Mouse (Mus musculus) CH12.LX (cell line): ENCODE results near the gene Spa17. TPM values are rescaled to one million over a fixed set of nuclear protein-coding genes. Genes with fewer than 3 reads are reported as not detected.
A peak's percentile ranks its signal among the peaks of the same experiment; 100 is the strongest.

Source experiments
- DNase-seq: peaks from one replicate; pipeline ENCODE4 v3.0.0-alpha.2; 2013; ENCODE audit errors: extremely low read depth
- H3K27ac ChIP-seq: 2 replicates; pipeline ENCODE4 v1.5.1; 2012; ENCODE audit warnings: low read depth, mild to moderate bottlenecking, control low read depth, moderate library complexity; ENCODE audit not compliant: insufficient read depth
- H3K27me3 ChIP-seq: replicated peaks from 2 replicates; pipeline ENCODE3; 2012; ENCODE audit warnings: inconsistent platforms
- H3K36me3 ChIP-seq, 2 experiments: replicated peaks in 1 of 2; 2 replicates each; pipeline versions ENCODE3 to v1.6.1; 2012; ENCODE audit warnings: inconsistent platforms in 1 of 2, low read length in 1 of 2, mild to moderate bottlenecking in 1 of 2, mixed read lengths in 1 of 2, moderate library complexity in 1 of 2; ENCODE audit not compliant: control insufficient read depth in 1 of 2, insufficient read depth in 1 of 2
- H3K4me1 ChIP-seq, 2 experiments: 2 replicates each; pipeline ENCODE4 v1.6.1; 2012; ENCODE audit warnings: inconsistent platforms in 1 of 2, moderate library complexity in 1 of 2; ENCODE audit not compliant: insufficient read depth in 2 of 2, control insufficient read depth in 1 of 2
- H3K4me2 ChIP-seq: 2 replicates; pipeline ENCODE4 v1.6.1; 2012; ENCODE audit warnings: low read depth, mild to moderate bottlenecking, control low read depth; ENCODE audit not compliant: poor library complexity, insufficient read depth, severe bottlenecking
- H3K4me3 ChIP-seq, 3 experiments: fragments of 150-350 bp in 1 of 3; sonication (generic) in 1 of 3; replicated peaks in 1 of 3; 2 replicates each; pipeline versions ENCODE3 to v1.5.1; 2011 to 2012; ENCODE audit warnings: low read depth in 2 of 3, low read length in 2 of 3, mild to moderate bottlenecking in 2 of 3, moderate library complexity in 2 of 3, control low read depth in 1 of 3, improper control_type of control experiment in 1 of 3, inconsistent platforms in 1 of 3, mixed read lengths in 1 of 3; ENCODE audit not compliant: poor library complexity in 1 of 3
- H3K79me2 ChIP-seq: replicated peaks from 2 replicates; pipeline ENCODE4 v1.6.1; 2012; ENCODE audit warnings: mild to moderate bottlenecking, moderate library complexity; ENCODE audit not compliant: control insufficient read depth, poor library complexity, insufficient read depth, severe bottlenecking; ENCODE audit errors: extremely low read depth
- H3K9ac ChIP-seq: 2 replicates; pipeline ENCODE4 v1.6.1; 2012; ENCODE audit warnings: low read depth, mild to moderate bottlenecking, control low read depth, moderate library complexity; ENCODE audit not compliant: insufficient read depth
- H3K9me3 ChIP-seq: replicated peaks from 2 replicates; pipeline ENCODE3; 2012; ENCODE audit warnings: low read length, inconsistent platforms, mixed read lengths
- CHD2 ChIP-seq: IDR thresholded peaks from 2 replicates; pipeline ENCODE4 v1.6.1; 2011; ENCODE audit warnings: low read length, improper control_type of control experiment
- CTCF ChIP-seq, 2 experiments: IDR thresholded peaks in 1 of 2; conservative IDR thresholded peaks in 1 of 2; 2 replicates each; pipeline ENCODE4 v1.5.1; 2011 to 2012; ENCODE audit warnings: low read depth in 2 of 2, low read length in 2 of 2, improper control_type of control experiment in 1 of 2, inconsistent platforms in 1 of 2, mild to moderate bottlenecking in 1 of 2, moderate library complexity in 1 of 2
- E2F4 ChIP-seq: IDR thresholded peaks from 2 replicates; pipeline ENCODE4 v1.6.1; 2011; ENCODE audit warnings: low read depth, low read length, improper control_type of control experiment; ENCODE audit not compliant: insufficient replicate concordance
- EP300 ChIP-seq: IDR thresholded peaks from 2 replicates; pipeline ENCODE4 v1.6.1; 2011; ENCODE audit warnings: low read length, improper control_type of control experiment
- ETS1 ChIP-seq: conservative IDR thresholded peaks from 2 replicates; pipeline ENCODE4 v1.6.1; 2012; ENCODE audit warnings: low read depth, mild to moderate bottlenecking, inconsistent platforms, low read length, improper control_type of control experiment, moderate library complexity
- HCFC1 ChIP-seq: IDR thresholded peaks from 2 replicates; pipeline ENCODE4 v1.6.1; 2012; ENCODE audit warnings: low read depth, mild to moderate bottlenecking, inconsistent platforms, low read length, improper control_type of control experiment
- IRF4 ChIP-seq: IDR thresholded peaks from 2 replicates; pipeline ENCODE4 v1.6.1; 2014; ENCODE audit warnings: low read depth, mild to moderate bottlenecking, inconsistent platforms, low read length, improper control_type of control experiment
- JUN ChIP-seq: IDR thresholded peaks from 2 replicates; pipeline ENCODE4 v1.6.1; 2011; ENCODE audit warnings: low read depth, mild to moderate bottlenecking, low read length, improper control_type of control experiment, moderate library complexity; ENCODE audit not compliant: insufficient read depth
- JUND ChIP-seq: conservative IDR thresholded peaks from 2 replicates; pipeline ENCODE4 v1.6.1; 2011; ENCODE audit warnings: low read depth, low read length, improper control_type of control experiment
- KAT2A ChIP-seq: IDR thresholded peaks from 2 replicates; pipeline ENCODE4 v1.6.1; 2012; ENCODE audit warnings: low read length, improper control_type of control experiment, inconsistent platforms; ENCODE audit not compliant: insufficient replicate concordance
- MAFK ChIP-seq: IDR thresholded peaks from 2 replicates; pipeline ENCODE4 v1.6.1; 2011; ENCODE audit warnings: low read length, improper control_type of control experiment; ENCODE audit not compliant: insufficient replicate concordance
- MAZ ChIP-seq: IDR thresholded peaks from 2 replicates; pipeline ENCODE4 v1.6.1; 2012; ENCODE audit warnings: low read depth, mild to moderate bottlenecking, inconsistent platforms, low read length, improper control_type of control experiment, moderate library complexity
- MEF2A ChIP-seq: IDR thresholded peaks from 2 replicates; pipeline ENCODE4 v1.6.1; 2014; ENCODE audit warnings: low read depth, mild to moderate bottlenecking, inconsistent platforms, low read length, improper control_type of control experiment, borderline replicate concordance
- MYC ChIP-seq: IDR thresholded peaks from 2 replicates; pipeline ENCODE4 v1.6.1; 2011; ENCODE audit warnings: low read depth, mild to moderate bottlenecking, improper control_type of control experiment, low read length
- NRF1 ChIP-seq: IDR thresholded peaks from 2 replicates; pipeline ENCODE4 v1.6.1; 2014; ENCODE audit warnings: low read depth, mild to moderate bottlenecking, inconsistent platforms, low read length, improper control_type of control experiment, moderate library complexity
- POLR2AphosphoS2 ChIP-seq: IDR thresholded peaks from 2 replicates; pipeline ENCODE4 v1.6.1; 2011; ENCODE audit warnings: low read depth, low read length, improper control_type of control experiment
- SIN3A ChIP-seq: IDR thresholded peaks from 2 replicates; pipeline ENCODE4 v1.6.1; 2012; ENCODE audit warnings: low read length, improper control_type of control experiment, inconsistent platforms
- SMC3 ChIP-seq: IDR thresholded peaks from 2 replicates; pipeline ENCODE4 v1.6.1; 2011; ENCODE audit warnings: low read depth, low read length, improper control_type of control experiment
- TBP ChIP-seq: conservative IDR thresholded peaks from 2 replicates; pipeline ENCODE4 v1.6.1; 2011; ENCODE audit warnings: low read depth, low read length, improper control_type of control experiment
- TCF12 ChIP-seq: IDR thresholded peaks from 2 replicates; pipeline ENCODE4 v1.6.1; 2014; ENCODE audit warnings: low read depth, mild to moderate bottlenecking, inconsistent platforms, low read length, improper control_type of control experiment
- UBTF ChIP-seq: IDR thresholded peaks from 2 replicates; pipeline ENCODE4 v1.6.1; 2012; ENCODE audit warnings: low read depth, mild to moderate bottlenecking, inconsistent platforms, low read length, improper control_type of control experiment, moderate library complexity
- ZC3H11A ChIP-seq: IDR thresholded peaks from 2 replicates; pipeline ENCODE4 v1.6.1; 2012; ENCODE audit warnings: low read depth, mild to moderate bottlenecking, inconsistent platforms, low read length, improper control_type of control experiment
- ZNF384 ChIP-seq: IDR thresholded peaks from 2 replicates; pipeline ENCODE4 v1.6.1; 2012; ENCODE audit warnings: low read depth, low read length, improper control_type of control experiment, inconsistent platforms
- dilution Hi-C: fragments of 300-500 bp; cut with MboI; formaldehyde crosslinking; loops from 2 replicates; pipeline ENCODE4 v1.14.3; 2020; ENCODE audit warnings: low sequenced_read_pairs; ENCODE audit not compliant: extremely low pct_unique_long_range_greater_than_20kb, extremely low pct_ligation_motif_present
- in situ Hi-C: fragments of 300-500 bp; cut with MboI; formaldehyde crosslinking; loops from 3 replicates; pipeline ENCODE4 v1.14.3; 2019; ENCODE audit warnings: low sequenced_read_pairs, low pct_ligation_motif_present, low pct_unique_long_range_greater_than_20kb, mixed read lengths
- polyA plus RNA-seq: library from polyadenylated mRNA; unstranded; fragments of >175 nt; gene quantifications from 2 replicates; pipeline ENCODE4 v1.2.1, GENCODE M21; 2012; ENCODE audit warnings: low read depth; ENCODE audit not compliant: insufficient read length
- total RNA-seq, 2 experiments: library from RNA; depleted of rRNA; stranded (reverse); fragments of 300-350 nt in 1 of 2; fragments of >200 nt in 1 of 2; gene quantifications; 2 replicates each; pipeline ENCODE4 v1.2.3; 2012 to 2014

The Spa17 gene
- total and polyA plus RNA-seq, 3 experiments: 0.47 to 3.2 (median 1.4) TPM

- no peak for TF ChIP-seq UBTF
- TF ChIP-seq SMC3: peak; percentile 88
- no peak for TF ChIP-seq JUND
- no peak for TF ChIP-seq NRF1
- no peak for TF ChIP-seq KAT2A
- no peak for TF ChIP-seq E2F4
- TF ChIP-seq MAZ: no peak
- no peak for TF ChIP-seq TCF12
Measured at GRCm38 (mm10) chr9:37636335-37636734, 22.8 kb upstream of the Spa17 start (continued).

GRCm38 (mm10) chr9:37634269-37634668 lies 20.7 kb upstream of the Spa17 start:
- no peak overlapping the region for H3K27ac ChIP-seq
- no peaks in the 10 kb centered on the region for H3K9me3 ChIP-seq
- no peak for TF ChIP-seq MYC
- TF ChIP-seq ZNF384: peak; percentile 85
- TF ChIP-seq HCFC1: no peak
- no peak for TF ChIP-seq TBP
- no peak for TF ChIP-seq MAFK
- no peak for TF ChIP-seq SMC3
- TF ChIP-seq TCF12: no peak
- no peak for TF ChIP-seq ZC3H11A
- TF ChIP-seq JUN: no peak
- TF ChIP-seq ETS1: no peak
- TF ChIP-seq CTCF (conservative IDR thresholded peaks at IDR 0.05 in 1 of 2, IDR thresholded peaks at IDR 0.05 in 1 of 2; ENCODE audit: low read depth in 2 of 2, low read length in 2 of 2): no peak
- no peak for TF ChIP-seq POLR2AphosphoS2
- TF ChIP-seq IRF4: no peak
- TF ChIP-seq CHD2: no peak
- TF ChIP-seq EP300: 0 out of 2 replicates have a peak, but pooled peaks have one; percentile 43
- no peak for TF ChIP-seq MEF2A
- no peak for TF ChIP-seq SIN3A
- no peak for TF ChIP-seq NRF1
- no peaks in the 10 kb centered on the region for H3K27me3 ChIP-seq
- H3K9ac ChIP-seq: no peak overlapping the region
- peak; percentile 61 for DNase-seq
- in situ Hi-C loops (no loop called here), dilution Hi-C loops (no loop called here)
- H3K79me2 ChIP-seq: no peaks in the 10 kb centered on the region
- H3K4me2 ChIP-seq: no peak overlapping the region; the same call in 1 of the 2 replicates
- peaks cover 0 to 48% of the 10 kb centered on the region in 2 experiments; a peak in 3 of 4 replicates for H3K4me1 ChIP-seq
- no peak overlapping the region for H3K4me3 ChIP-seq
- peaks cover 0 to 16% of the 10 kb centered on the region in 2 experiments for H3K36me3 ChIP-seq
